Mouse (Mus musculus): ENCODE data around the gene Gm15319. TPM values are rescaled to one million over a fixed set of nuclear protein-coding genes. Genes with fewer than 3 reads are reported as not detected.

Gm15319 gene
- not detected in 2 replicates for total RNA-seq (2023)

DNA sequence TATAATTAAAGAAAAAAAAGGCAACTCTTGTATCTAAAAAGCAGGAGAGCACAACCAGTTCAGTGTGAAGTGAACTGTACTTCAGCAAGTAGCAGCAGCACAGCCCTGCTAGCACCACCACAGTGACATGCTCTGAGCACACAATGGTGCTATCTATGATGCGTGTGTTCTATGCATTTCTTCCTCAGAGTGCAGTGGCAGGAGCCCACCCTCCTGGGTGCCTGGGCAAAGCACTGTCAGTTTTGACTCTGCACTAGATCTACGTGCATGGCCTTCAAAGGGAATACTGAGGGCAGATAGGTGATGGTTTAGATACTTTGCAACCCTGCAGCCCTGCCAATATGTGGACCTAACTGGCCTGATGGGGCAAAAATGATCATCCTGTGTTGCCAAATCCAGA lies at the start of gene Gm15319:
Gene Gm15319 (minus strand): TSS at position 101 of the 400 bp plus-strand sequence.

